Mouse (Mus musculus): ENCODE measurements around the gene Ubash3b.
A peak's percentile ranks its signal among the peaks of the same experiment; 100 is the strongest.

Ubash3b gene

GRCm38 (mm10) chr9:41136691-41137467 lies 24.6 kb downstream of the Ubash3b start:
- DNase-seq (ENCODE audit: low spot score in 2 of 2) = peak in 1 of 2 experiments; percentile 31

- no peak for DNase-seq (ENCODE audit: low spot score in 2 of 2)
Observed at GRCm38 (mm10) chr9:41136273-41136672, 25.2 kb downstream of the Ubash3b start.

GRCm38 (mm10) chr9:41134907-41135306 lies 26.6 kb downstream of the Ubash3b start:
- no peak for DNase-seq (ENCODE audit: low spot score in 2 of 2)

- DNase-seq (ENCODE audit: low spot score in 2 of 2) = no peak
Observed at GRCm38 (mm10) chr9:41130563-41130962, 30.9 kb downstream of the Ubash3b start.

GRCm38 (mm10) chr9:41129802-41130480 lies 31.6 kb downstream of the Ubash3b start:
- DNase-seq (ENCODE audit: low spot score in 2 of 2) = no peak

GRCm38 (mm10) chr9:41129273-41129672 lies 32.2 kb downstream of the Ubash3b start:
- DNase-seq (ENCODE audit: low spot score in 2 of 2) = no peak

GRCm38 (mm10) chr9:41126723-41127122 lies 34.8 kb downstream of the Ubash3b start:
- DNase-seq (ENCODE audit: low spot score in 2 of 2) = no peak

- DNase-seq (ENCODE audit: low spot score in 2 of 2) = no peak
Observed at GRCm38 (mm10) chr9:41124305-41124704, 37.2 kb downstream of the Ubash3b start.

GRCm38 (mm10) chr9:41122390-41123110 lies 38.9 kb downstream of the Ubash3b start:
- no peak for DNase-seq (ENCODE audit: low spot score in 2 of 2)

- no peak for DNase-seq (ENCODE audit: low spot score in 2 of 2)
Observed at GRCm38 (mm10) chr9:41121701-41122354, 39.7 kb downstream of the Ubash3b start.

- DNase-seq (ENCODE audit: low spot score in 2 of 2) = no peak
Observed at GRCm38 (mm10) chr9:41119958-41120357, 41.5 kb downstream of the Ubash3b start.

- DNase-seq (ENCODE audit: low spot score in 2 of 2) = peak in 1 of 2 experiments; percentile 39
Observed at GRCm38 (mm10) chr9:41118065-41118464, 43.4 kb downstream of the Ubash3b start.

GRCm38 (mm10) chr9:41116126-41116525 lies 45.4 kb downstream of the Ubash3b start:
- DNase-seq (ENCODE audit: low spot score in 2 of 2) = no peak

GRCm38 (mm10) chr9:41114367-41114766 lies 47.1 kb downstream of the Ubash3b start:
- no peak for DNase-seq (ENCODE audit: low spot score in 2 of 2)

GRCm38 (mm10) chr9:41109749-41110148 lies 51.7 kb downstream of the Ubash3b start:
- DNase-seq (ENCODE audit: low spot score in 2 of 2) = no peak

- no peak for DNase-seq (ENCODE audit: low spot score in 2 of 2)
Observed at GRCm38 (mm10) chr9:41108324-41109180, 52.9 kb downstream of the Ubash3b start.

- DNase-seq (ENCODE audit: low spot score in 2 of 2) = peak; percentile 28 to 75
Observed at GRCm38 (mm10) chr9:41105201-41105643, 56.3 kb downstream of the Ubash3b start.

- DNase-seq (ENCODE audit: low spot score in 2 of 2) = no peak
Observed at GRCm38 (mm10) chr9:41103722-41104121, 57.8 kb downstream of the Ubash3b start.

GRCm38 (mm10) chr9:41102613-41103012 lies 58.9 kb downstream of the Ubash3b start:
- DNase-seq (ENCODE audit: low spot score in 2 of 2) = no peak

GRCm38 (mm10) chr9:41099897-41100296 lies 61.6 kb downstream of the Ubash3b start:
- no peak for DNase-seq (ENCODE audit: low spot score in 2 of 2)

- DNase-seq (ENCODE audit: low spot score in 2 of 2) = no peak
Observed at GRCm38 (mm10) chr9:41099067-41099466, 62.4 kb downstream of the Ubash3b start.

Measured in spleen, postnatal 10 days (tissue).